Mouse (Mus musculus) cortical plate, adult 2 months (tissue): ENCODE results near the gene Triml2. TPM values are rescaled to one million over a fixed set of nuclear protein-coding genes. Genes with fewer than 3 reads are reported as not detected.

ENCODE experiments used
- H3K27ac ChIP-seq: fragments of 200-500 bp; 2 replicates; pipeline ENCODE4 v1.5.1; 2012; ENCODE audit warnings: low read length, control low read depth, inconsistent platforms; ENCODE audit not compliant: insufficient read depth
- H3K4me1 ChIP-seq: fragments of 200-500 bp; 2 replicates; pipeline ENCODE4 v1.6.1; 2011; ENCODE audit warnings: low read length; ENCODE audit not compliant: control insufficient read depth, insufficient read depth
- H3K4me3 ChIP-seq: fragments of 200-500 bp; 2 replicates; pipeline ENCODE4 v1.5.1; 2011; ENCODE audit warnings: mild to moderate bottlenecking, low read length, control low read depth; ENCODE audit not compliant: insufficient read depth
- CTCF ChIP-seq: fragments of 200-500 bp; IDR thresholded peaks from 2 replicates; pipeline ENCODE4 v1.5.1; 2011; ENCODE audit warnings: mild to moderate bottlenecking, control low read depth, low read length; ENCODE audit not compliant: insufficient read depth; ENCODE audit errors: extremely low read depth
- POLR2A ChIP-seq: fragments of 200-500 bp; IDR thresholded peaks from 2 replicates; pipeline ENCODE4 v1.6.1; 2011; ENCODE audit warnings: mild to moderate bottlenecking, low read length, control low read depth; ENCODE audit not compliant: insufficient read depth; ENCODE audit errors: extremely low read depth
- polyA plus RNA-seq: library from polyadenylated mRNA; depleted of rRNA; stranded (reverse); fragments of >200 nt; gene quantifications from 2 replicates; pipeline ENCODE4 v1.2.3, GENCODE M21; 2012; rRNA removed

Triml2 gene
- polyA plus RNA-seq, 1 experiment, result not detected

GRCm38 (mm10) chr8:43182281-43182680 lies 1.9 kb downstream of the Triml2 start:
- Histone ChIP-seq H3K4me3 (no peak overlapping the region), H3K27ac (no peak overlapping the region), H3K4me1 (no peaks in the 10 kb centered on the region)
- TF ChIP-seq CTCF (no peak), POLR2A (no peak)

- TF ChIP-seq POLR2A (no peak), CTCF (no peak)
These were observed 35.2 kb downstream of the Triml2 start for GRCm38 (mm10) chr8:43215554-43215953.

GRCm38 (mm10) chr8:43243326-43243725 lies 63.0 kb downstream of the Triml2 start:
- H3K27ac ChIP-seq, result no peak overlapping the region
- no peak overlapping the region for H3K4me3 ChIP-seq
- no peaks in the 10 kb centered on the region for H3K4me1 ChIP-seq
- TF ChIP-seq CTCF (no peak), POLR2A (no peak)

More at GRCm38 (mm10) chr8:43215554-43215953, 35.2 kb downstream of the Triml2 start:
- H3K27ac ChIP-seq, result no peak overlapping the region
- H3K4me3 ChIP-seq, result no peak overlapping the region
- no peaks in the 10 kb centered on the region for H3K4me1 ChIP-seq

Other genes starting within 250 kb of the Triml2 start
- gene Triml1, start 39.1 kb upstream of the Triml2 start, polyA plus RNA-seq, result not detected in 2 replicates
- not detected in 2 replicates for gene Zfp42, start 126.4 kb downstream of the Triml2 start, polyA plus RNA-seq